Mouse (Mus musculus): ENCODE measurements around the gene Gm18336.

Gm18336 gene

GRCm38 (mm10) chrX:73398636-73399035, at the start of gene Gm18336:
Gene Gm18336 (minus strand): TSS chrX:73398736.
- in situ Hi-C loops (cut with MboI, MseI), result loop anchor here (5.0 kb wide), 1 partner anchor 346 kb away; no protein-coding TSS in a partner anchor

GRCm38 (mm10) chrX:73441428-73441827, 42.9 kb upstream of the Gm18336 start:
- in situ Hi-C loops (cut with MboI, MseI), result no loop called here

GRCm38 (mm10) chrX:73435252-73435651, 36.7 kb upstream of the Gm18336 start, which contains the start of gene Trex2:
Gene Trex2 (minus strand): TSS chrX:73435344.
- in situ Hi-C loops (cut with MboI, MseI), result no loop called here

GRCm38 (mm10) chrX:73432850-73433249, 34.3 kb upstream of the Gm18336 start:
- in situ Hi-C loops (cut with MboI, MseI), result loop anchor here (5.0 kb wide), 1 partner anchor 371 kb away; the partner anchor contains the start of gene Pnma3

GRCm38 (mm10) chrX:73430036-73430435, 31.5 kb upstream of the Gm18336 start:
- in situ Hi-C loops (cut with MboI, MseI), result loop anchor here (5.0 kb wide), 1 partner anchor 368 kb away; the partner anchor contains the start of gene Pnma3

- in situ Hi-C loops (cut with MboI, MseI), result no loop called here
These were observed 14.2 kb upstream of the Gm18336 start for GRCm38 (mm10) chrX:73412767-73413166.

GRCm38 (mm10) chrX:73410880-73411517, 12.5 kb upstream of the Gm18336 start, which contains the start of gene Zfp92:
Gene Zfp92 (plus strand): TSS chrX:73411096.
- in situ Hi-C loops (cut with MboI, MseI), result no loop called here

GRCm38 (mm10) chrX:73401616-73402015, 3.1 kb upstream of the Gm18336 start:
- in situ Hi-C loops (cut with MboI, MseI), result no loop called here

GRCm38 (mm10) chrX:73400951-73401350, 2.4 kb upstream of the Gm18336 start:
- in situ Hi-C loops (cut with MboI, MseI), result no loop called here

- in situ Hi-C loops (cut with MboI, MseI), result loop anchor here (5.0 kb wide), 1 partner anchor 344 kb away; no protein-coding TSS in a partner anchor
These were observed 2.1 kb downstream of the Gm18336 start for GRCm38 (mm10) chrX:73396446-73396845.

- in situ Hi-C loops (cut with MboI, MseI), result no loop called here
These were observed 7.1 kb downstream of the Gm18336 start for GRCm38 (mm10) chrX:73391481-73391880.

- in situ Hi-C loops (cut with MboI, MseI), result no loop called here
These were observed 13.6 kb downstream of the Gm18336 start for GRCm38 (mm10) chrX:73384924-73385323.

GRCm38 (mm10) chrX:73384419-73384818, 14.1 kb downstream of the Gm18336 start:
- in situ Hi-C loops (cut with MboI, MseI), result no loop called here

- in situ Hi-C loops (cut with MboI, MseI), result no loop called here
These were observed 35.2 kb downstream of the Gm18336 start for GRCm38 (mm10) chrX:73363291-73363690.

GRCm38 (mm10) chrX:73356719-73357118, 41.8 kb downstream of the Gm18336 start:
- in situ Hi-C loops (cut with MboI, MseI), result no loop called here

- in situ Hi-C loops (cut with MboI, MseI), result no loop called here
These were observed 42.4 kb downstream of the Gm18336 start for GRCm38 (mm10) chrX:73356163-73356562.

All from regulatory T cell (primary cell).